Mouse (Mus musculus): ENCODE results near the gene Slc39a11.

The Slc39a11 gene

DNA sequence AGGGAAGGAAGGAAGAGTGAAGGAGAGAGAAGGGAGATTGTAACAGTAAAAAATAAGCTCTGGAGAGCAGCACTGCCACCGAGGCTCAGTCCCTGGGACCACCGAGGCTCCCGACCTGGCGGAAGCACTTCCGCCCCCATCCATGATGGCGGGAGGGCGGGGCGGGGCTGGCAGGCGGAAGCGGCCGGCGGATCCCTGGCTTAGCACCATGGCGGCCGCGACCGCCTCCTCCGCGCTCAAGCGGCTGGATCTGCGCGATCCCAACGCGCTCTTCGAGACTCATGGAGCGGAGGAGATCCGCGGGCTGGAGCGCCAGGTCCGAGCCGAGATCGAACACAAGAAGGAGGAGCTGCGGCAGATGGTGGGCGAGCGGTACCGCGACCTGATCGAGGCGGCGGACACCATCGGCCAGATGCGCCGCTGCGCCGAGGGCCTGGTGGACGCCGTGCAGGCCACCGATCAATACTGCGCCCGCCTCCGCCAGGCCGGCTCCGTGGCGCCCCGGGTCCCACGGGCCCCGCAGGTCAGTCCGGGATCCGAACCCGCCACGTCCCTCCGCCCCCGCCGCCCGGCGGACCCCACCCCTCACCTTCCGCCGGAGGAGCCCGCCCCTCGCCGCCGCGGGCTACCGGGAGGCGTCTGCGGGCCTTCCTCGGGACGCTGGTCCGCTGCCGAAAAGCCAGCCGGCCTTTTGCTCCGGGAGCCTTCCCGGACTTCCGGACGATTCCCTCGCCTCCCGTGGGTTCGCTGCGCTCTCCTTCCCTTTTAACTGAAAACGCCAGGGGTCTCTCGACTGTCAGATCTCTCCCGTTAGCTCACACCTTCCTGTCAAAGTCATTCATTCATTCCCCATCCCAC lies at the start of gene Slc39a11:
Gene Slc39a11 (minus strand): TSS at position 727 of the 858 bp plus-strand sequence.
- DNase-seq: peak; percentile 97

DNA sequence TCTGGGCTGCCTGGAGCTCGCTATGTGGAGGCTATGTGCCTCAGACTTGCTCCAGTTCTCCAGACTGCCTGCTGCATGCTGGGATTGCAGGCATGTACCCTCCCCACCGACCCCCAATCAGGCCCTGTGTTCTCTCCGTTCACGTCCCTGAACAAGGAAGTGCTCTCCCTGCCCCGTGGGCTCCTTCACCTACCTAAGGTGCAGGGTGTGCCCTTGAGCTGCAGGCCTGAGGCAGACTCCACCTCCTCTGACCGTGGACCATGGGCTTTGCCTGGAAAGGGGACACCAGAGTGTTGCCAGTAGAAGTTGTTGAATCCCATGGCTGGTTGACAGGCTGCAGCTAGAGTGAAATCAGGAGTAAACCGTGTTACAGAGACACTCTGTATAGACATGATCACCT lies 49.8 kb upstream of the Slc39a11 start:
- no peak for DNase-seq

GRCm38 (mm10) chr11:113698013-113698545 lies 48.2 kb upstream of the Slc39a11 start:
- DNase-seq: peak; percentile 97

GRCm38 (mm10) chr11:113697571-113697970 lies 47.7 kb upstream of the Slc39a11 start:
- DNase-seq: no peak

- DNase-seq: no peak
Observed at GRCm38 (mm10) chr11:113691851-113692250, 42.0 kb upstream of the Slc39a11 start.

DNA sequence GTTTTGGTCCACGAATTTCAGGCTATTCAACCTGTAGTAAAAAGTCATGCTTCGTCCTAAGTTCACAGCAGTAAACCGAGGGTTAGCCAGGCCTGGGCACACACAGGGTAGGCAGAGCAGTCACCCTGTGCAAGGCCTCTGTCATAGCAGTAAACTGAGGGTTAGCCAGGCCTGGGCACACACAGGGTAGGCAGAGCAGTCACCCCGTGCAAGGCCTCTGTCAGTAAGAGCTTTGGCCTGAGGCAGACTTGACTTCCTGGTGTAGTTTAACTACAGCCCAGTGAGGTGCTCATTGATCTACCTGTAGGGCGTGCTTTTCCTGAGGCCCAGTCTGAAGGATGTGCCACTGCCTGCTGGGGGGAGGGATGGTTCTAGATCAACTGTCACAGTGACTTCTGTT lies 41.4 kb upstream of the Slc39a11 start:
- DNase-seq: peak; percentile 90

DNA sequence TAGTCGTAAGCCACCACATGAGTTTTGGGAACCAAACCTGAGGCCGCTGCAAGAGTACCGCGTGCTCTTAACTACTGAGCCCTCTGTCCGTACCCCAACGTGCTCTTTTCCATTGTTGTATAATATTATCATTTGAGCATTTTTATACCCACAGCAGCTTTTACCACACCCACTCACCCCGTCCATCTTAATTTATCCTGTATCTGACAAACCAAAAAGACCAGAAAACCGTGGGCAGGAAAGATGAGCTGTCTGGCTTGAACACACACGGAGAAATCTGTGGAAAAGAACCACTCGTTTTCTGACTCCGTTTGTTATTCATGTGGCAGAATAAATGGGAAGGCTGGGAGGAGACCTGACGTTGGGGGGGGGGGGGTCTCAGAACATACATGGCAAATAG lies 40.6 kb upstream of the Slc39a11 start:
- no peak for DNase-seq

DNA sequence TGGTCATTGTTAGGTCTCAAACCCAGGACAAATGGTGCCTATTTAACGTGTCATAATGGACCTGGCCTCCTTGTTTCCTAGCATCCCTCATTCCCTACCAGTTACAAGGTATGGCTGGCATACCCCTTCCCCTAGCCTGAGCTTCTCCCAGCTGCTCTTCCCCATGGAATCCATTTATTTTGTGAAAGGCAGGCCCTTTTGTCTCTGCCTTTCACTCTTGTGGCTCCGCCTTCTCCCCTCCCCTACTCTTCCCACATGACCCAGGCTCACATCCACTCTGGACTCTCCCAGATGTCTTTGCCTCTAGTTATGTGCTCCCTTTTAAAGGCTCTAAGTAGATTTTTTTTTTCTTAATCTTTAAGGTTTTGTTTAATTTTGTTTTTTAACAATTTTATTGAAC lies 37.2 kb upstream of the Slc39a11 start:
- no peak for DNase-seq

DNA sequence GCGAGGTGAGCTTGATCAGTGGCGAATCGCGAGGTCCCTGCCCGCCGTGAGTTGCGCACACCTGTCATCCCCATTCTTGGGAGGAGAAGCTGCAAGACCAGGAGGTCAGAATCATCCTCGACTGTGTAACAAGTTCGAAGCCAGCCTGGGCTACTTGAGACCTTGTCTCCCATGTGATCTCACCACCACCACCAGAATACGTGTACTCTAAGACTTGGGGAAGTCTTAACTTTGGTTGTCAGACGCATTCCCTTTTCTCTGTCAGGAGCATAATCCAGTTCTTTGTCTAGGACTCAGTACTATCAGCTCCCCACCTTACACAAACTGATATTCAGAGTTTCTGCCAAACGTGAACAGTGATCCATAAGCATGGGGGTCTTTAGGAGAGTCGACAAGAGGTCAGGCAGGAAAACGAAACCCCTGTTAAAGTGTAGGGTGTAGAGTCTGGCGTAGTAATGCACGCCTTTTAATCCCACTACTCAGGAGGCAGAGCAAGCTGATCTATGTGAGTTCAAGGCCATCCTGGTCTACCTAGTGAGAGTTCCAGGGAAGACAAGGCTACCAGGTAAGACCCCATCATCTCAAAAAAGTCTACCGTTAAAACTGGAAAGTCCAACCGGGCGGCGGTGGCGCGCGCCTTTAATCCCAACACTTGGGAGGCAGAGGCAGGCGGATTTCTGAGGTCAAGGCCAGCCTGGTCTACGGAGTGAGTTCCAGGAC lies 35.0 kb upstream of the Slc39a11 start:
- peak; percentile 87 for DNase-seq

DNA sequence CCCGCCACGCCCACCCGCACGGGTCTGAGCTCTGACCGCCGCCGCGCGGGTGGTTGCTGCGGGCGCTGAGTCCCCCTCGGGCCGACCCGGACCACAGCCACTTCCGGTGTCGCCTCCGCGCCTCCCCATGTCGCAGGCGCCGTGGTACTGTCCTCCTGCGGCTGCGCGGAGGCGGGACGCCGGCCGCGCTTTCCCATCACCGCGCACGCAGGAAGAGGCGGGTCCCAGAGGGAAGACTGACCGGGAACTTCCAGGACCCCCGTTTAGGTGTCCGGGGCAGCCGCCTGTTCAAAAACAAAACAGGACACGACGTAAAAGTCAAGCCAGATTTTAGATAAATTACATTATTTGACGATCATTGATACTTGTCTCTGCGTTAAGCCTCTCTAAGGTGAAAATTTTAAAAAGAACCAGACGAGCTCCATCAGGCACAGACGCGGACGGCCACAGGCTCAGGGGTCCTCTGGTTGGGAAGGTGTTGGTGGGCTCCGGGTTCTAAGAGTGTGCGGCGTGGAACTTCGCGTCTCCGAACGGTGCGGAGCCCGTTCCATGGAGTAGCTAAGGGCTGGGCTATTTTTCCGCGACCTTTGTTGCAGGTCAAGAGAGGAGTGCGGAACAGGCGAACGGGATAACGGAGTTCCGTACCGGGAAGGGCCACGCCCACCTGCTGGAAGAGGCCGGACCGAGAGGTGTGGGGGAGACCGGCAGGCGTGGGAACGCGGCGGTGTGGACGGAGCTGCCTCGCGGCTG lies 34.3 kb upstream of the Slc39a11 start, which contains the start of the genes Fam104a and D11Wsu47e:
Gene Fam104a (minus strand): TSS at position 199 of the 750 bp plus-strand sequence.
Gene D11Wsu47e (plus strand): TSS at position 456 of the 750 bp plus-strand sequence.
- DNase-seq: peak; percentile 100

DNA sequence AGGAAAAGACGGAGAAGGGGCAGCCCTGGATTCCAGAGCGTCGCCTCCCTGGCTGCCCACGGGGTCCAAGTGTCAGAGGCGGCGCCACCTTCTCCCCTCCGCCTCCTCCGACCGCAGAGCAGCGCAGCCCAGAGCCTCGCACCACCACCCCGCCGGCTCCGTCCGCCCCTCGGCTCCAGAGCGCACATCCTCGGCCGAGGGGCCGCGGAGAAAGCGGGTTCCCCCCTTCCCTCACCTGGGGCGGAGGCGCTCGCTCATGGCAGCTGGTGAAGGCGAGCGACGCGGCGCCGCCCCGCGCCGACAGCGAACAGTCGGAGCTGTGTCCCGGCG lies 33.7 kb upstream of the Slc39a11 start:
- DNase-seq: no peak

GRCm38 (mm10) chr11:113682897-113683626 lies 33.2 kb upstream of the Slc39a11 start:
- DNase-seq: peak; percentile 96

- no peak for DNase-seq
Observed at GRCm38 (mm10) chr11:113681979-113682378, 32.1 kb upstream of the Slc39a11 start.

DNA sequence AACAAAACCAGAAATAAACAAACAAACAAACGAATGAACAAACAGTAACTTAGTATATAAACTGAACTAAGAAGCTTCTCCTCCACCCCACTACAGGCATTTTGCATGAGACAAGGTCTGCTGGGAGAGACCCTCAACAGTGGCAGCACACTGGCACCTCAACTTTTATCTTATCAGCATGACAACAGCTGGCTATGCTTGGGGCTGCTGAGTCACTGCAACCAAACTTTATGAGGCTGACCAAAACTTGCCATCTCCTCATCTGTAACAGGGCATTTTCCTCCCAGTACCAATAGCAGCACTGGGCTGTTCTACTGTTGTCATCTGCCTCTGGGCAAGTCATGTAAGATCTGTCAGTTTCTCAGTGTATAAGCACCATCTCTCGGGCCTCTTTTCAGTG lies 31.1 kb upstream of the Slc39a11 start:
- DNase-seq: no peak

GRCm38 (mm10) chr11:113678373-113678772 lies 28.5 kb upstream of the Slc39a11 start:
- DNase-seq: no peak

DNA sequence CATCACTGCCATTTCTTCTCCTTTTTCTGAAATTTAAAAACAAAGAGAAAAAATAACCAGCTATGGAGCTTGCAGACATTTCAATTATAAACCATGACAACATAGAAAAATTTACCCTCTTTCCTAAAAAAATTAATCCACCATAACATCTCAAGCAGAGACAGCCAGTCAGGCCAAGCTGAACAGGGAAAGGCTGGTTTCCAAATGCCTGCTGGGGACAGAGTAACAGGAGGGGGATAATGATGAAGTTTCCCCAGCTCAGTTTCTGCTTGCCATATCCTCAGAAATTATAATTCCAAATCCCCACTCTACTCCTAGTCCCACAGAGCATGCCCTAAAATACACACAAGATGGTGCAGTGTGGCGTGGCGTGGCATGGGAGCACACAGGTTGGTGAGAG lies 27.5 kb upstream of the Slc39a11 start:
- DNase-seq: no peak

DNA sequence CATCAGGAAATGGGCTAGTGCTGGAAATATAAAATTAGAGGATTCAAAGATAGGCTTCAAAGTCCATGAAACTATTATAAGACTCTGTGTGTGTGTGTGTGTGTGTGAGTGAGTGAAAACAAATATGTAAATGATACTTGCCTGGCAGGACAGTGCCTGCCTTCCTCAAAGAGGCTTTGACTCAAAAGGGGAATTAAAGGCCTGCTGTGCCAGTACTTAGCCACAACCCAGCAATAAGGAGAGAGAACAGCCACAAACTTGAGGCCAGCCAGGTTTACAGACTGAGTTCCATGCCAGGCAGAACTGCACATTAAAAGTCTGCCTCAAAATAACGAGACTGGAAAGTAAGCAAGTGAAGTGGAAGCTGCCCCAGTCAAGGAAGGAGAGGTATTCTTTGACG lies 27.0 kb upstream of the Slc39a11 start:
- no peak for DNase-seq

GRCm38 (mm10) chr11:113674595-113674994 lies 24.7 kb upstream of the Slc39a11 start:
- DNase-seq: no peak

DNA sequence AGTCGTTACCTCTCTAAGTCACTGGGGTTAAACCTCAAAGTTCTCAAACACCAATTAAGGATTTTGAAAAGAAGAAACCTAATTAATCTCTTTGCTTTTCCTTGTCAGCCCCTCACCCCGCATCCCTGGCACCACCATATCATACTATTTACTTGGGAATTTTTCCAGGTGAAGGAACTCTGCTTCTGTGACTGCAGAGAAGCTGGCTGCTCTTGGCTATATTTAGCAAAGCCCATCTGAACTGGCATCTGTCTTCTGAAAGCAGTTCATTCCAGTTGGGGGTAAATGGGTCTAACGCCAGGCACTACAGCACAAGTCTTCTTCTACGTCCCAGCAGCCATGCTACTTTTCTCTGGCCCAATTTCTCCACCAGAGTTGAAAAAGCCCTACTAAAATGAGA lies 23.7 kb upstream of the Slc39a11 start:
- no peak for DNase-seq

DNA sequence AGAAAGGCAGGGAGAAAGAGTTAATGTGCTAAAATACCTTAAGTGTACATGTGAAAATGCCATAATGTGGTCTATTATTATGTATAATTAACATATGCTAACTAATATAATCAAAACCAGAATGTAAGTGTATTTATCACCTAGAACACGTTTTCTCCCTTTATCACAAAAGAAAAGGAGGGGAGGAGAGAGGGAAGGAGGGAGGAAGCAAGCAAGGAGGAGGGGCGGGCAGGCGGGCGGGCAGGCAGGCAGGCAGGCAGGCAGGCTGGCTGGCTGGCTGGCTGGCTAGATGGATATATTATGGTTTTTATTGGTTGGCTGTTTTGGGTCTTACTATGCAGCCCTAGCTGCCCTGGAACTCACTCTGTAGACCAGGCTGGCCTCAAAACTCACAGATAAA lies 19.8 kb upstream of the Slc39a11 start:
- no peak for DNase-seq

DNA sequence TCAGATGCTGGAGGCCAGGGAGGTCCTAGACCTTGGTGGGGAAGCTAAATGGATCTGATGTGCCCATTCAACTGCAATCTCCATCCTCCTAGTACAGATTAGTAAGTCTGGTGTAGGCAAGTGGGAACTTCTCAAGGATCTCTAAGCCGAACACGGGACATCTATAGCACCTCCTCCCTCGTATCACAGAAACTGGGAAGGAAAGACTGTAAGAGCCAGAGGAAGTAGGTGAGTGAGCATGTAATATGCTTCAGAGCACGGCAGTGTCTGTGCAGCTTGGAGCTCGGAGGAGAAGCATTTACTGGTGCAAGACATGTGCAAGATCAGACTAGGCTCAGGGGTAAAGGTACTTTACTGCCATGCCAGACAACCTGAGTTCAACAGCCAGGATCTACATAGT lies 19.0 kb upstream of the Slc39a11 start:
- no peak for DNase-seq

- DNase-seq: no peak
Observed at GRCm38 (mm10) chr11:113667704-113668103, 17.8 kb upstream of the Slc39a11 start.
